Mouse (Mus musculus) lung, postnatal 0 days (tissue): ENCODE measurements around the gene Tcf7l2. TPM values are rescaled to one million over a fixed set of nuclear protein-coding genes. Genes with fewer than 3 reads are reported as not detected.

ENCODE experiments used
- ATAC-seq: fragments of 200-750 bp; cut with Nextera tagmentation; 2 replicates; pipeline ENCODE4 v1.8.0; 2017; ENCODE audit warnings: moderate library complexity
- DNase-seq: peaks from one replicate; pipeline ENCODE4 v3.0.0-alpha.2; 2016; ENCODE audit warnings: low spot score
- H3K27ac ChIP-seq: fragments of 300-500 bp; sonication (generic); 2 replicates; pipeline ENCODE4 v1.5.1; 2014; ENCODE audit warnings: antibody characterized with exemption, mild to moderate bottlenecking, low read length, mixed read lengths
- H3K27me3 ChIP-seq: fragments of 300-500 bp; sonication (generic); replicated peaks from 2 replicates; pipeline ENCODE4 v1.6.1; 2014; ENCODE audit warnings: low read length, mixed read lengths; ENCODE audit not compliant: insufficient read depth
- H3K36me3 ChIP-seq: fragments of 300-500 bp; sonication (generic); 2 replicates; pipeline ENCODE4 v1.6.1; 2014; ENCODE audit warnings: low read length, mixed read lengths; ENCODE audit not compliant: insufficient read depth
- H3K4me1 ChIP-seq: fragments of 300-500 bp; sonication (generic); 2 replicates; pipeline ENCODE4 v1.6.1; 2014; ENCODE audit warnings: antibody characterized with exemption, low read depth, low read length, mixed read lengths; ENCODE audit not compliant: insufficient read depth
- H3K4me2 ChIP-seq: fragments of 300-500 bp; sonication (generic); replicated peaks from 2 replicates; pipeline ENCODE4 v1.6.1; 2014; ENCODE audit warnings: low read depth, mild to moderate bottlenecking, low read length, moderate library complexity, mixed read lengths
- H3K4me3 ChIP-seq: fragments of 300-500 bp; sonication (generic); 2 replicates; pipeline ENCODE4 v1.5.1; 2014; ENCODE audit warnings: low read depth, low read length
- H3K9ac ChIP-seq: fragments of 300-500 bp; sonication (generic); replicated peaks from 2 replicates; pipeline ENCODE4 v1.6.1; 2014; ENCODE audit warnings: low read depth, mild to moderate bottlenecking
- H3K9me3 ChIP-seq: fragments of 300-500 bp; sonication (generic); 2 replicates; pipeline ENCODE4 v1.6.1; 2016; ENCODE audit warnings: low read length, mixed read lengths
- CTCF ChIP-seq: IDR thresholded peaks from 2 replicates; pipeline ENCODE4 v1.5.1; 2016; ENCODE audit warnings: antibody characterized with exemption, mild to moderate bottlenecking
- EP300 ChIP-seq: IDR thresholded peaks from 2 replicates; pipeline ENCODE4 v1.6.1; 2016; ENCODE audit warnings: antibody characterized with exemption, mild to moderate bottlenecking, control low read depth
- WGBS: fragments of 180-500 bp; shearing (Covaris S2); extraction: QIAGEN DNeasy Blood & Tissue Kit; methylation state at CpG from one replicate; pipeline ENCODE4 v1.1.7; 2014; 5-methylcytosine and 5-hydroxymethylcytosine counted together
- polyA plus RNA-seq: library from polyadenylated mRNA; unstranded; fragments of >200 nt; fragmentation: Nextera tagmentation; extraction: Ambion mirVana; gene quantifications from 2 replicates; pipeline ENCODE4 v1.2.1, GENCODE M21; 2015

The Tcf7l2 gene
- polyA plus RNA-seq, 1 experiment from 2014 or later: 44.4 TPM

DNA sequence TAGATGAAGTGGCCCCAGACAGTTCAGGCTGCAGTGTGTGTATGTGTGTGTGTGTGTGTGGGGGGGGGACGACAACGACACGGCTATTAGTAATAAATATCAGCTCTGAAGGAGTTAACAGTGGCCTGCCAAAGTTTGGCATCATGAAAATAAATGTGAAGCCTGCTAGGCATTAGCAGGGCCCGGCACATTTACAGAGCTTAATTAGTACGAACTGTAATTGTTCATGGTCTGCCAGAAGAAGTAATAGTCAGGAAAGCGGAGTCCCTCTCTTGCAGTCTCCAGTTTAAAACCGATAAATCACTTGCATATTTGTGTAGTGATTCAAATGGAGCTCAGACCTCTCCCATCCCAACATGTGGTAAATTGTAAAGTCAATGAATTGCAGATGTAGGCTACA lies 7.9 kb downstream of the Tcf7l2 start:
- H3K36me3 ChIP-seq: no peaks in the 10 kb centered on the region
- peaks cover 9% of the 10 kb centered on the region; the same call in 1 of the 2 replicates for H3K4me1 ChIP-seq
- ATAC-seq: no peak
- no peak overlapping the region for H3K27ac ChIP-seq
- TF ChIP-seq EP300 (no peak), CTCF (no peak)
- H3K4me2 ChIP-seq: no peak overlapping the region
- H3K27me3 ChIP-seq: no peaks in the 10 kb centered on the region
- H3K9ac ChIP-seq: no peak overlapping the region
- no peaks in the 10 kb centered on the region for H3K9me3 ChIP-seq
- DNase-seq: no peak
- no peak overlapping the region for H3K4me3 ChIP-seq
- 57% methylated on average over 7 of the region's 7 CpGs for WGBS

DNA sequence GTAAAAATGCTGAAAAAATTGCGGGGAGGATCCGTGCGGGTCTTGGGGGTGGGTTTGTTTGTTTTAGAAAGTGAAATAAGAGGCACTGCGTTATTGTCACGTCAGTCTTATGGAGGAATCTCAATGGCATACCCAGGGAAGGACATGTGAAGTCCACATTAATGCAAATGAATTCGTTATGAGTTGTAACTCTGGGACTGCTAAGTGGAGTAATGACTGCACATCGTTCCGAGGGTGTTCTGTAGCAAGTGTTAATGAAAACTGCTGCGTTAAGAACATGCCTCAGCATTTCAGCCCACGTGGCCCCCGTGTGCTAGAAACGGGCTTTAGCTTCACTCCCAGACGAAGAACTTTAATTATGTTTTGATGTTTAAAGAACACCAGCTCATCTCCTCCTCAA lies 8.4 kb downstream of the Tcf7l2 start:
- ATAC-seq: no peak
- H3K4me1 ChIP-seq: peaks cover 7% of the 10 kb centered on the region; the same call in 1 of the 2 replicates

DNA sequence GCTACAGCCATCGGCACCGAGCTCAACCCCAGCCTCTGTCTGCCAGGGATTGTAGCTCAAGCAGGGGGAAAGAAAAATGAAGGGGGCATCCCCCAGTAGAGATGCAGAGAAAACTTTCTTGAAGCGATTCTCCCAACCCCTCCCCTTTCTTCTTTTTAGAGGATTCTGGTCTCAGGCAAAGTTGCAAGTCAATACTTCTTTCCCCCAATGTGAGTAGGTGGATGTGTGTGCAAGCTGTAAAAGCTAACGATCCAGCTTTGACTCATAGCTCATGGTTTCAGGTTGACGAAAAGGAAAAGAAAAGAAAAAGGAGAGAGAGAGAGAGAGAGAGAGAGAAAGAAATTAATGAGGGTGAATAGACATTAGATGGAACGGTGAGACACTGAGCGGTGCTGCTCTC lies 8.8 kb downstream of the Tcf7l2 start:
- Histone ChIP-seq H3K9ac (no peak overlapping the region), H3K4me3 (no peak overlapping the region), H3K4me1 (peaks cover 4% of the 10 kb centered on the region; the same call in 1 of the 2 replicates), H3K9me3 (no peaks in the 10 kb centered on the region), H3K36me3 (no peaks in the 10 kb centered on the region), H3K27me3 (no peaks in the 10 kb centered on the region), H3K27ac (no peak overlapping the region), H3K4me2 (no peak overlapping the region)
- no peak for TF ChIP-seq EP300
- no peak for TF ChIP-seq CTCF
- ATAC-seq: no peak
- no peak for DNase-seq
- 83% methylated on average over 7 of the region's 7 CpGs for WGBS

More for the DNA sequence above, 8.4 kb downstream of the Tcf7l2 start:
- Histone ChIP-seq H3K27me3 (no peaks in the 10 kb centered on the region), H3K4me2 (no peak overlapping the region), H3K27ac (no peak overlapping the region), H3K9ac (no peak overlapping the region), H3K36me3 (no peaks in the 10 kb centered on the region), H3K9me3 (no peaks in the 10 kb centered on the region), H3K4me3 (no peak overlapping the region)
- no peak for DNase-seq
- no peak for TF ChIP-seq EP300
- TF ChIP-seq CTCF: no peak
- WGBS: 77% methylated on average over 13 of the region's 13 CpGs

DNA sequence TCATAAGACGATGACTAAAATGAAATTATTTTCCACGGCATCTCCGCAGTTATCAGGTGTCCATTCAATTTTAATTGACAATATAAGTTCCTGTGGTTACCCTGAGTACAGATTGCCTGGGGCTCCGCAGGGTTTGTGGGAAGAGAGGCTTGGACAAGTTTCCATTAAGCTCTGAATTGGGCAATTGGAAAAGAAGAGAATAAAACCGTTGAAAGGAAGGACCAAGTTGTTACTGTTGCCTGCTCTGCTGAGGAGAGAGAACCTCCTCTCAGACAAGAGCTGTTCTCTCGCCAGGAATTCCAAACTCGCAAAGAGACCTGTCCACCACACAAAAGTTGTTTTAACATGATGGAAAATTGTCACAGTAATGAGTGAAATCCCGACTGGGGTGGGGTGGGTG lies 11.2 kb downstream of the Tcf7l2 start:
- 69% methylated on average over 8 of the region's 8 CpGs for WGBS
- no peaks in the 10 kb centered on the region for H3K9me3 ChIP-seq
- DNase-seq (no peak), ATAC-seq (no peak)
- H3K27me3 ChIP-seq: no peaks in the 10 kb centered on the region
- TF ChIP-seq EP300: no peak
- TF ChIP-seq CTCF: no peak
- no peaks in the 10 kb centered on the region for H3K36me3 ChIP-seq
- no peak overlapping the region for H3K4me3 ChIP-seq
- H3K27ac ChIP-seq: no peak overlapping the region
- no peak overlapping the region for H3K4me2 ChIP-seq
- H3K9ac ChIP-seq: no peak overlapping the region
- peaks cover 3% of the 10 kb centered on the region; the same call in 1 of the 2 replicates for H3K4me1 ChIP-seq

DNA sequence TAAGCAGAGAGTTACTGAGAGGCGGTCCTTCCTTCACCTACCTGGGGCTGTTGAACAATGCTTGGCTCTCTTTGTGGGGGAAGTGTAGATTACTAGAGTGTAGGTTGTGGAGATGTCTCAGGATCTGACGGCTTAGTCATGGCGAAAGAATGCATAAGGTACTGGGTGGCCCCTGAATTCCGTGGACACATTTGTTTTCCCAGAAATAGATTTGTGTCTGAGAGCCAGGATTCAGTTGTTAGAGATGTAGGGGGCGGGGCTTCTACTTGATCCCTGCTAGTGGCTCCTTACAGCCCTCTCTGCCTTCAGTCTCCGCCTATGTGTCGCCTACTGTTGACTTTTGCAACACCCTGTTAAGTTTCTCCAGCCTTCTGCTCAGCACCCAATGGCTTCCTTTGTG lies 12.7 kb downstream of the Tcf7l2 start:
- Histone ChIP-seq H3K4me1 (peaks cover 3% of the 10 kb centered on the region; the same call in 1 of the 2 replicates), H3K9ac (no peak overlapping the region), H3K36me3 (no peaks in the 10 kb centered on the region), H3K4me2 (no peak overlapping the region), H3K9me3 (no peaks in the 10 kb centered on the region), H3K27me3 (no peaks in the 10 kb centered on the region), H3K27ac (no peak overlapping the region), H3K4me3 (no peak overlapping the region)
- WGBS: 40% methylated on average over 7 of the region's 7 CpGs
- TF ChIP-seq EP300: peak; percentile 47; the same call in 1 of the 2 replicates
- no peak for TF ChIP-seq CTCF
- DNase-seq (peak; percentile 72), ATAC-seq (peak; percentile 75)

DNA sequence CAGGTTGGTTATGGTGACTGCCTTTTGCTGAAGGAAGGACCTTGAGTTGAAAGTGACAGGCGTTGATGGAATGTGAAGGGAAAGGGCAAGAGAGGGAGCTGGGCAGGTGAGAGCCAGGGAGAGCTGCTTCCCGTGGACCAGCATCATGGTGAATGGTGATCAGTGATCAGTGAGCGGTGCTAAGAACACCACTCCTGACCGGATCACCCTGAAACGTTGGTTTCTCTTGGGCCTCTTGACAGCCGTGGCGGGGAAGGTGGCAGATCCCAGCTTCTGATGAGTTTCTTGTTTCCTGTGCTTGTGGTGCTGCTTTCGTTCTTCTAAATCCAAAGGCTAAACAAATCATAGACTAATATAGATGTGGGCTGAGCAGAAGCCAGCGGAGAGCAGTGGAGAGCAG lies 13.8 kb downstream of the Tcf7l2 start:
- Histone ChIP-seq H3K4me2 (no peak overlapping the region), H3K27ac (no peak overlapping the region), H3K4me3 (no peak overlapping the region), H3K27me3 (no peaks in the 10 kb centered on the region), H3K4me1 (peaks cover 3% of the 10 kb centered on the region; the same call in 1 of the 2 replicates), H3K9me3 (no peaks in the 10 kb centered on the region), H3K9ac (no peak overlapping the region), H3K36me3 (no peaks in the 10 kb centered on the region)
- ATAC-seq: no peak
- TF ChIP-seq CTCF (no peak), EP300 (no peak)
- 85% methylated on average over 9 of the region's 9 CpGs for WGBS
- no peak for DNase-seq

DNA sequence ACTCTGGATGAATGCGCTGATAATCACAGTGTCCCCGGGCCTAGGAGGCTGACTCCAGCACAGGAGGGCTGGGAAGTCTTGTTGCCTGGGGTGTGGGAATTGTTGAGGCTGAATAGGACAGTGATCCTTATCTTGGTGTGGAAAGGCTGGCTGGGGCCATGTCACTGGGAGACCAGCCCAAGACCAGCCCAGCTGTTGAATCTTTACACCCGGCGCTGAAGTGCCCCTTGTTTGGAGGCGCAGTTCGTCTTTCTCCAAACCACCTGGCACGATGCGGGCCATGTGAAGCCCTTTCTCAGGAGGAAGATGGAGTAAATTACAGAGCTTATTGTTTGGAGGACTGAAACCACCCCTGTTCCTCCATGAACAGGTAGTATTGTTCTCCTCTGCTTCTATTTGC lies 15.1 kb downstream of the Tcf7l2 start:
- Histone ChIP-seq H3K4me3 (no peak overlapping the region), H3K4me2 (no peak overlapping the region), H3K36me3 (no peaks in the 10 kb centered on the region), H3K27me3 (no peaks in the 10 kb centered on the region), H3K4me1 (peaks cover 3% of the 10 kb centered on the region; the same call in 1 of the 2 replicates), H3K9ac (no peak overlapping the region), H3K27ac (no peak overlapping the region), H3K9me3 (no peaks in the 10 kb centered on the region)
- 59% methylated on average over 8 of the region's 8 CpGs for WGBS
- DNase-seq: no peak
- TF ChIP-seq CTCF: no peak
- TF ChIP-seq EP300: no peak
- no peak for ATAC-seq
